Mouse (Mus musculus) gastrocnemius, adult 8-10 months (tissue): ENCODE data around the gene Phgr1. TPM values are rescaled to one million over a fixed set of nuclear protein-coding genes. Genes with fewer than 3 reads are reported as not detected.

Experiments used
- DNase-seq, 2 experiments: peaks; one replicate each; pipeline ENCODE4 v3.0.0; 2022; ENCODE audit warnings: low spot score in 2 of 2
- total RNA-seq, 4 experiments: library from RNA; stranded (reverse); gene quantifications; 2 replicates each; pipeline ENCODE4 v1.2.4; 2022

Gene Phgr1
- total RNA-seq, 4 experiments from 2014 or later: not detected

DNA sequence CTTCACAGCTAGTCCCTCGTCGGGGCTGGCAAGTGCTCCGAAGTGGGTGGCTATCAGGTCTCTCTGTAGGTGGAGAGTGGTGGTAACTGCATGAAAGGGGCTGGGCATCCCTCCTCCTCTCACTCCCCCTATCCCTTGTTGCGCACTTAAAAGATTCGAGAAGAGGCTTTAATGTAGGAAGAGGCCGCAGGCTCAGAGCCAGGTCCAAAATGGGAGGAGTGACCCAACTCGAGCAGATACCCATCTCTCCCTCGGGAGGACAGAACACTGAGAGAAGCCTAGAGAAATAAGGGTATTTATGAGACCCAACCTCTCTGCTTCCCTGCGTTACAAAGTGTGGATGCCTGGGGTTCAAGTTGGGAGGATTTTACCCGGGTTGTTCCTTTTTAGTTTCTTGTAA, 6.5 kb downstream of the Phgr1 start:
- DNase-seq: no peak

DNA sequence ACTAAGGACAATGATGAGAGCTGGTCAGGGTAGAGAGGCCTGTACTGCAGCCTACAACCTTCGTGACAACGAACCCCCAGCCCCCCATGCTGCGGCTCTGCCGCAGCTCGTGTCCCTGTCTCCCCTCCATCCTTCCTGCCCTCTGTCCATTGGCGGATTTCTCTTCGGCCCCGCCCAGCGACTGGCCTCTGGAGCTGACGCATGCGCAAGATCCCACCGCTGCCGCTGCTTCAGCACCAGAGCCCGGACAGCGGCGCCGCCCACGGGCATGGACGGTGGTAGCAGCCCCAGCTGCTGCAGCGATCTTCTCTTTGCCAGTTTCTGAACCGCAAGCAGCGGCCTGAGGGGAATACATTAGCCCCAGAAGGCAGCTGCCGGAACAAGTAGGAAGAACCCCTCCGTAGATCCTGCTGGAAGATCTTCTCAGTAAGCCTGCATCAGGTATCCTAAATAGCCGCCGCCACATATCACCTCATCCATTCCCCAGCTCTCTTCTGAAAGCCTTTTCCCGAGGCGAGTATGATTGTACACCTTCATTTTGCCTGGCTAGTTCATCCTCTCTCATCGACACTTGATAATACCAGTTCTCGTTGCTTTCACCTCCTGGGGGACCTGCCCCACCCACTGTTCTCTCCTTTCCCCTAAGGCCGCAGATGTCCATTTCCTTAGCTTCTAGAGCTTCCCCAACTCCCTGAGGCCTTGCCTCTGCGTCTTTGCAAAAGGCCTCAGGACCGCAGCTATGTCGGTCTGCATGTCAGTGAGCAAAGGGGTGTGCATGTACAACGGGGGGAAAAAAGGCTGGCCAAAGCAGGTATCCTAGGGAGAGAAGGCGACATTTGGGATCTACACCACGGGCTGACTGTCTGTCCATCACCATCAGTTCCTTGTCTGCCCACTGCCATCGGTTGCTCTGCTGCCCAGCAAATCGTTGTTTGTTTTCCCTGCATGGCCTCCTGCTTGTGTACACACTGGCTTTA, 7.2 kb downstream of the Phgr1 start, which contains the start of gene Disp2:
Disp2 (plus strand) TSS at position 216 of the 977 bp plus-strand sequence.
- DNase-seq: peak; percentile 85 to 89

DNA sequence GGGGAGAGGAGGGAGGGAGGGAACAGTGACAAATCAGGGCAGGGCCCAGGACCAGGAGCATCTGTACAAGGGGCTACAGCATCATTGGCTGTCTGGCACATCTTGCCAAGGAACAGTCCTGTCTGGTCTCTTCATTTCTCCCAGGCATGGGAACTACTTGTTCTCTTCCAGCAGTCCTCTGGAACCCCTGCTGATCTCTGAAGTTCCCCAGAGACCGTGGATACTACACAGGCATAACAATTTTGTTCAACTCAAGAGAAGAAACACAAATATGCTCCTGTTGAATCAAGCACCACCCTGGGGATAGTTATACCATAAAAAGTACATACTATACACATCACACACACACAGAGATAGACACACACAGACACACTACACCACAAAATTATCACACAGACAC, 8.5 kb downstream of the Phgr1 start:
- no peak for DNase-seq

DNA sequence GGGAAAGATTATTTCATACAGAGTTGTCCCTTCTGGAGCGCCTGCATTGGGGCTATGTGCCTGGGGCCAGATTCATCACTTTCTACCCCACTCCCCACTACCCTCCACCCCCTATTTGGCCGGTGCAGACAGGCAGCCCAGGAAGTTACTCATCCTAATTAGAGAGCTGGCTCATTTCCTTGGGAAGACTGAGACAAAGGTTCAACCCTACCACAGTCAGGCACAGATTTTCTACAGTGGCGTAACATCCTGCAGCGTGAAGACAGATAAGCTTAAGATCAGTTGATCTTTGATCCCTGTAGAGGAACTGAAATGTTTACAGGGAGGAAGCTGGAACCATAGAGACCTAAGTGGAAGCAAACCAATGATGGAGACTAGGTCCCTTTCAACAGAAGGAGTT, 9.7 kb downstream of the Phgr1 start:
- DNase-seq: no peak

DNA sequence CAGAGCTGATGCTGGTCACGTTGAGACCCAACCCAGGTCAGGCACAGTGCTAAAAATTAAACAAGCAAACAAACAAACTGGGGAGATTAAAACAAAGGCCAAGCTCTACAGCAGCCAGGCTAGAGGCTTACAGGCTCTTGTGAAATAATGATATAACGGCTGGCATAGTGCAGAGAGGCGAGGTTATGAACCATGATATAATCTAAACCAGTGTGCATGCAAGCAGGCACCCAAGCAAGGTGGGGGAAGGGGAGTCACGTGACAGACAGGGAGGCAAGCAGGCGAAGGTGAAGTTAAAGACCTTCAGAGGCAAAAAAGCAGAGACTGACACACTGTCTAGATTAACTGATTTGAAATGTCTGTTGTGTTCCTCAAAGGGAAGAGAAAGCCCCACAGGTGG, 10.5 kb downstream of the Phgr1 start:
- no peak for DNase-seq

DNA sequence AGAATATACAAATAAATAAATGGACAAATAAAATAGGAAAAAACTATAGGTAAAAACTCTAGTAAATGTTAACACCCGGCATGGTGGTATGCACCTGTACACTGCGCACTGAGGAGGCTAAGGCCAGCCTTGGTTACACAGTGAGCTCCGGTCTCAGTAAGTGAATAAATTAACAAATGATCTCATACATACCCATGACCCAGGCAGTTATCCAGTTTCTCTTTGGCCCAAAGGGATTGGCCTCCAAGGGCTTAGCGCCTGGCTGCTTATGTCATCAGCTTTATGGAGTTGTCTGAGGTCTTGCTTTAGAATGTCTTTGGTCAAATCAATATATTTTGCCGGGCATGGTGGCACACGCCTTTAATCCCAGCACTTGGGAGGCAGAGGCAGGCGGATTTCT, 11.1 kb downstream of the Phgr1 start:
- DNase-seq: no peak

DNA sequence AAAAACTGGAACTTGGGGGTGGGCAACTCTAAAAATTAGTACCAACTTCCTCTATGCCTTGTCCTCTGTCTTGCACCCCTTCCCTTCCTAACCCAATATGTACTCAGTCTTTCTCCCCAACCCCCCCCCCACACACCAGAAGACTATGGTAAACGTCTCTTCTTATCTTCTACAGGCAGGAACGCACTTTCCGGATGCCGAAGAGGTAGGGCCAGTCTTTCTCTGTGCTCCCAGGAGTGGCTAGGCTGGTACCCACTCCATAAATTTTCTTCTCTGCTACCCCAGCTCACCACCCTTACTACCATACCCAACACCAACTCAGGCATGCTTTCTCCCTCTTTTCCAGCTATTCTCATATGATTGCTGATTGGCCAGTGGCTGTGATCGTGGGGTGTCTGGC, 14.0 kb downstream of the Phgr1 start:
- DNase-seq: no peak

DNA sequence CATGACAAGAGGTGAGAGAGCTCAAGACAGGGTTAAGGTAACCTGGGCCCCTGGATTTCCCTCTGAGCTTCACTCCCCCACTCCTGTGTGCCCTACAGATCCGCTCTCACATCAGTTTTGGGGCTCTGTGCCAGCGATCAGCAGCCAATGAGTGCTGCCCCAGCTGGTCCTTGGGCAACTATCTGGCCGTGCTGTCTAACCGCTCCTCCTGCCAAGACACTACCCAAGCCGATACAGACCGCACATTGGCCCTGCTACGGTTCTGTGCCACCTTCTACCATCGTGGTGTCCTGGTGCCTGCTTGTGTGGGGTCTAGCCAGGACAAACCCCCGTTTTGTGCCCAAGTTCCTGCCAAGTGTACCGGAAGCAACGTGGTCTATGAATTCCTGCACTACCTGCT, 16.9 kb downstream of the Phgr1 start:
- DNase-seq: peak; percentile 30 to 57

DNA sequence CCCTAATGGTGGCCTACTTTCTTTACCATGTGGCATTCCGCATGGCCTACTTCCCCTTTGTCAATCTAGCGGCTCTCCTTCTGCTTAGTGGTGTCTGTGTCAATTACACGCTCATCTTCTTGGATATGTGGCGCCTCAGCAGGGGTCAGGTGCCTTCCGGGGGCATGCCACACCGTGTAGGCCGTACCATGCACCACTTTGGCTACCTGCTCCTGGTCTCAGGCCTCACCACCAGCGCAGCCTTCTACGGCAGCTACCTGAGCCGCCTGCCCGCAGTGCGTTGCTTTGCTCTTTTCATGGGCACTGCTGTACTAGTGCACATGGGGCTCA, 17.6 kb downstream of the Phgr1 start:
- DNase-seq: no peak

DNA sequence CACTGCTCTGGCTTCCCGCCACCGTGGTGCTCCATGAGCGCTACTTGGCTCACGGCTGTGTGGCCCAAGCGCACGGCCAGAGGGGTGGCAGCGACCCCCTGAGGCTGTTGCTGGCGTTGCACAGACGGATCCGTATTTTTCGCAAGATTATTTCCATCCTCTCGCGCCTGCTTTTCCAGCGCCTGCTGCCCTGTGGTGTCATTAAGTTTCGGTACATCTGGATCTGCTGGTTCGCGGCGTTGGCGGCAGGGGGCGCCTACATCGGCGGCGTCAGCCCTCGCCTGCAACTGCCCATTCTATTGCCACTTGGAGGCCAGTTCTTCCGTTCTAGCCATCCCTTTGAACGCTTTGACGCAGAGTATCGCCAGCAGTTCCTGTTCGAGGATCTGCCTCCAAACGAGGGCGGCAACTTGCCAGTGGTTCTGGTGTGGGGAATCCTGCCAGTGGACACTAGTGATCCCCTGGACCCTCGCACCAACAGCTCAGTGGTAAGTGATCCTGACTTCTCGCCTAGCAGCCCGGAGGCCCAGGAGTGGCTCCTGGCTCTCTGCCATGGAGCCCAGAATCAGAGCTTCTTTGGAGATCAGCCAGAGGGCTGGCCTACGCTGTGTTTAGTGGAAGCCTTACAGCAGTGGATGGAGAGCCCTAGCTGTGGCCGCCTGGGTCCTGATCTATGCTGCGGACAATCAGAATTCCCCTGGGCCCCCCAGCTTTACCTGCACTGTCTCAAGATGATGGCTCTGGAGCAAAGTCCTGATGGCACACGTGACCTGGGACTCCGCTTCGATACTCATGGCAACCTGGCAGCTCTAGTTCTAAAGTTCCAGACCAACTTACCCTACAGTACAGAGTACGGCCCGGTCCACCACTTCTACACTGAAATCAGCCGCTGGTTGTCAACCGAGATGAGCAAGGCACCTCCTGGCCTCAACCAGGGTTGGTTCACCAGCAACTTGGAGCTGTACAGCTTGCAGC, 18.3 kb downstream of the Phgr1 start:
- peak; percentile 27 to 58 for DNase-seq

DNA sequence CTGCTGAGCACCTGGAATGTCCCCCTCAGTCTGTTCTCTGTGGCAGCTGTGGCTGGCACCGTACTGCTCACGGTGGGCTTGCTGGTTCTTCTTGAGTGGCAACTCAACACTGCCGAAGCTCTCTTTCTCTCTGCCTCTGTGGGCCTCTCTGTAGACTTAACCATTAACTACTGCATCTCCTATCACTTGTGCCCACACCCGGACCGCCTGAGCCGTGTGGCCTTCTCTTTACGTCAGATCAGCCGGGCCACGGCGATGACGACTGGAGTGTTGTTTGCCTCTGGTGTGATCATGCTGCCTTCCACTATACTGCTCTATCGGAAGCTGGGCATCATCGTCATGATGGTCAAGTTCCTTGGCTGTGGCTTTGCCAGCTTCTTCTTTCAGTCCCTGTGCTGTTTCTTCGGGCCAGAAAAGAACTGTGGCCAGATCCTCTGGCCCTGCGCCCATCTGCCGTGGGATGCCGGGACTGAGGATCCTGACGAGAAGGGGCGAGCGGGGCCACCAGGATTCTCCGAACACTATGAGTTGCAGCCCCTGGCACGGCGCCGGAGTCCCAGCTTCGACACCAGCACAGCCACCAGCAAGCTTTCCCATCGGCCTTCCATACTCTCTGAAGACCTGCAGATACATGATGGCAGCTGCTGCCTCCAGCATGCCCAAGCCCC, 19.2 kb downstream of the Phgr1 start:
- DNase-seq: peak in 1 of 2 experiments; percentile 15

DNA sequence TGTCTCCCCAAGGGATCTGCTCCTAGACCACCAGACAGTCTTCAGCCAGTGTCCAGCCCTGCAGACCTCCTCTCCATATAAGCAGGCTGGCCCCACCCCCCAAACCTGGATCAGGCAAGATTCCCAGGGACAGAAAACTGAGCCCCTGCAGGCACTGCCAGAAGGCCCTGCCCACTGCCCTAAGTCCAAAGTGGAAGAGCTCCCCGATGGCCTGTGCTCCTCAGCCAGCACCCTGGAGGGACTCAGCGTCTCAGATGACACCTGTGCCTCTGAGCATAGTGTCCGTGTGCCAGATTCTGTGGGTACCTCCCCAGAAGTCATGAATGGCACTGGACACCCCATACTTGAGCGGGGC, 19.7 kb downstream of the Phgr1 start:
- peak in 1 of 2 experiments; percentile 50 for DNase-seq

DNA sequence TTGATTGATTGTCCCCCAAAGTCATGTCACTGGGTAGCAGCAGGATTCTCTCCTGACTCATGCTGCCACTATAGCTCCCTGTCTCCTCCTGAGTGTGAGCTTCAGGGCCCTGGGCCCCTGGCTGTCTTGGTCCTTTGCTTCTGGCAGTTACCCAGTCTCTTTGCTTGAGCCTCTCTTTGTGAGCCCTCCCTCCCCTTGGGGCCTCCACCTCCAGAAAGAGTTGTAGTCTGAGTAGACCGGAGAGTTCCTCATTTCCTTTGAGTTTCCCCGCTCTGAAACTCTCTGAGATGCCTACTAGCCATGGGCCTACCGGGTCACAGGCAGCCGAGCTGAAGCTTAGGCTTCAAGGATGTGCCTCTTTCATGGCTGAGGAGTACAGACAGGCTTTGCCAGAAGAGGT, 21.1 kb downstream of the Phgr1 start:
- DNase-seq: no peak

DNA sequence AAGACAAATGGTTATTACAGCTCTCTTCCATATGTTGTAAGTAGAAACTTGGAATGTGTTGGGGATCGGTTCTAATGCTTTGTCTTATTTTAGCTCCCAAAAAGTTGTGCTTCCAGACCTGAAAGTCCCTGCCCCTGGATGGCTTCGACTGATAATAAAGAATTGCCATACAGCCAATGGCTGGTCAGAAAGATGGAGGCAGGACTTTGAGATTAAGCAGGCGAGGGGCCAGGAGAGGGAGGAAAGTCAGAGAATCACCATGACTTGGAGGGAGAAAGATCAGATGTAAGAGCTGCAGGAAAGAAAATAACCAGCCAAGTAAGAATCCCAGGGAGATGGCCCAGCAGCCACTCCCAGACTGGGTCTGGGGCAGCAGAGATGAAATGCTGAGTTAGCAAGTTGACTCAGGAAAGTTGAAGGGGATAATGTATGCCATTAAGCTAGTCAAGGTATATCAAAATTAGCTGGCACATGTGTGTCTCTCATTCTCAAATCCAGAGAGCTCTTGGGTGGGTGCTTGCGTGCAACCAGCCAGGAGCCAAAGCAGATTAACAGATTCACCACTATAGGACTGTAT, 30.1 kb downstream of the Phgr1 start:
- no peak for DNase-seq

DNA sequence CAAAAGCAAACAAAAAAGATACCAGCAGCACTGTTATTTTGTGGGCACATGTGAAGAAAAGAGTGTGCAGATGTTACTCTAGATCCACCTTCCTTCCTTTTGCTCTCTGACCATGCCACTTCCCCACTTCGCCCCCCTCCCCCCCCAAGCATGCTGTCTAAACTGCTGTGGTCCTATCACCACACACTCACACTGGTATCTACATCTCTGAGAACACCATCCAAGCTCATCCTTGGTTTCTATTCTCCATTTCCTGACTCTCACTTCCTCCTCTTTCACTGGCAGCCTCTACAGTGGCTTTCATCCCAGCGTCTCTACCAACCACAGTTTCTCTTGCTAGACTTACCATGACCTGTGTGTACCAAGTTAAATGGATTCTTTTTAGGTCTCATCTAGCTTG, 31.9 kb downstream of the Phgr1 start:
- DNase-seq: no peak

DNA sequence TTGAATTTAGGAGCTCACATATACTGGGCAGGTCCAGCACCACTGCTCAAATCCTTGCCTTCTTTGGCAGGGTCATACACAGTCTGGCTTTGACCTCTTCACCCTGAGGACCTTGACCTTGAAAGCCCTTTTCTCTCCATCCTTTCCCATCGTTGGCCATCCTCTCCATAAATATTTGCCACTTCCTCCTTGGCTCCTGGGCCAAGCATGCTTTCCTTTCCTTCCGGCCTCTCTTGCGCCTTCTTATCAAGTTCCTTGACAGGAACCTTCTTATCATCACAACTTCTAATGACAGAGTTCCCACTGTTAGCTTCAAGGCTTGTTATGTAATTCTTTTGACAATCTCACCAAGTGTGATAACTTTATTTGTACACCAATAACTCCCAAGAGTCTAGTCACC, 32.6 kb downstream of the Phgr1 start:
- no peak for DNase-seq

DNA sequence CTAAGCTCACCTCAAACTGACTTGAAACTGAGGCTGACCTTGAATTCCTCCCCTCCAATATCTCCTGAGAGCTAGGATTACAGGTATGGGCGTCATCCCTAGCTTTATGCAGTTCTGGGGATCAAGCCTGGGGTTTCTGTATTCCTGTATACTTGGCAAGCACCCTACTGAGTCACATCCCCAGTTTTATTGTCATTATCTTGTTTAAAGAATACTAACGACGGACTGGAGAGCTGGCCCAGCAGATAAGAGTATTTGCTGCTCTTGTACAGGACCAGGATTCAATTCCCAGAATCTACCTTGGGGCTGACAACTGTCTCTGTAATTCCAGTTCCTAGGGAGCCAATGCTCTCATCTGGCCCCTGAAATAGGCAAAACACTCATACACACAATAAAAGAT, 33.2 kb downstream of the Phgr1 start:
- DNase-seq: no peak

DNA sequence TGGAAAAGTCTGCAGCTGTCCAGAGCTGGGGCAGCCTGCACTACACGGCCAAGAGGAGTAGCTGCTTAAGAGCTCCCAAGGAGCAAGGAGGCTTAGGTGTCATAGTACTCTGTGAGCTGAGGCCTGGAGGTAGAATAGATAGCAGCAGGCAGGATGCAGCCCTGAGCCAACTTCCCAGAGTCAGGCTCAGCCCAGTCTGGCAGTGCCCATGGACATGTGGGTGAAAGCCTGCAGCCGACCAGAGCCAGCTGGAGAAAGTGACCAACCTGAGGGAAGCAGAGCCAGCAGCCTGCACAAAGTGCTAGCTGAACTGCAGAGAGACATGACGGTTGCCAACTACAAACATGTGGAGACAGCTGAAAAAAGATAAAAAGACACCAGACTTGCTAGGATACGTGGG, 34.3 kb downstream of the Phgr1 start:
- DNase-seq: peak; percentile 29 to 66

DNA sequence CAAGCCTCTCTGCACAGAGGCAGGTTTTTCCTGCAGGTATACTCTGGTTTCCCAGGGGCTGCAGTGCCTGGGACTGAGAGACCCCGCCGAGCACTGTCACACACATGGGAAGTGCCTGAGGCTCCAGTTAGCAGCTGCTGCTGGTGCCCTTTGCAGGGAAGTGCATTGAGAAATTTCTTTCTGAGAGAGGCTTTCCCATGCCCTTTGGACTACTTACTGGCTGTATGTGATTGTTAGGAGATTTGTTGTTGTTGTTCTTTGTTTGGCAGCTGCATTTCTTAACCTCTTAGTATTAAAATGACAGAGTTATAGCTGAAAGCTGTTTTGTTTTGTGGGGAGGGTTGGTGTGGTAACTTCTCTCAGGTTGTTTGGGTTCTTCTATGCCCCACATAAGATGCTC, 38.3 kb downstream of the Phgr1 start:
- no peak for DNase-seq

DNA sequence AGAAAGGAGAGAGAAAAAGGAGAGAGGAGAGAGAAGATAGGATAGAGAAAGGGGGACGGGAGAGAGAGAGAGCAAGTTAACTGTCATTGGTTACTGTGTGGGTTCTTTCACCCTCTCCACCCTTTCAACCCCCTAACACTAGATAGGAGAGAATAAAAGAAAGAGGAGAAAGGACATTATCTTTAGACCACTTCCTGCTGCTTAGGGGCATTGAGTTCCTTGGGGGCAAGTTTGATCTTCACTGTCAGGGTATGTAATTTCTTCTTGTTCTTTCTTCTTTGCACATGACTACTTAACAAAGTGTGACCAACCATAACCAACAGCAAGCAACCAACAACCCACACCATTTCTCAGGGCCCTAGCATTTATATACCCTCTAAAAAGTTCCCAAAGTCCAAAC, 40.2 kb downstream of the Phgr1 start:
- no peak for DNase-seq
